Mouse (Mus musculus) forebrain, embryonic 10.5 days (tissue): Measurements from ENCODE around the gene Gm21958. TPM values are rescaled to one million over a fixed set of nuclear protein-coding genes. Genes with fewer than 3 reads are reported as not detected.

Source experiments
- DNase-seq: peaks from one replicate; pipeline ENCODE4 v3.0.0-alpha.2; 2017; ENCODE audit warnings: low spot score; ENCODE audit errors: extremely low spot score
- H3K27ac ChIP-seq: fragments of 300-500 bp; sonication (generic); 2 replicates; pipeline ENCODE4 v1.5.1; 2016; ENCODE audit warnings: mild to moderate bottlenecking
- H3K27me3 ChIP-seq: fragments of 300-500 bp; sonication (generic); 2 replicates; pipeline ENCODE4 v1.6.1; 2016; ENCODE audit warnings: mild to moderate bottlenecking; ENCODE audit not compliant: poor library complexity, severe bottlenecking
- H3K36me3 ChIP-seq: fragments of 300-500 bp; sonication (generic); replicated peaks from 2 replicates; pipeline ENCODE4 v1.6.1; 2016; ENCODE audit warnings: mild to moderate bottlenecking, moderate library complexity
- H3K4me1 ChIP-seq: fragments of 300-500 bp; sonication (generic); 2 replicates; pipeline ENCODE4 v1.6.1; 2016
- H3K4me3 ChIP-seq: fragments of 300-500 bp; sonication (generic); 2 replicates; pipeline ENCODE4 v1.5.1; 2016; ENCODE audit warnings: mild to moderate bottlenecking, moderate library complexity
- H3K9me3 ChIP-seq: fragments of 300-500 bp; sonication (generic); 2 replicates; pipeline ENCODE4 v1.6.1; 2016; ENCODE audit warnings: mild to moderate bottlenecking, moderate library complexity
- WGBS: fragments of 180-500 bp; shearing (Covaris S2); methylation state at CpG from one replicate; pipeline ENCODE4 v1.1.7; 2016; 5-methylcytosine and 5-hydroxymethylcytosine counted together
- polyA plus RNA-seq: library from polyadenylated mRNA; unstranded; fragments of >200 nt; fragmentation: Nextera tagmentation; extraction: Ambion mirVana; gene quantifications from 2 replicates; pipeline ENCODE4 v1.2.1, GENCODE M21; 2016

Gene Gm21958
- polyA plus RNA-seq, 1 experiment from 2014 or later = 0.47 TPM

- DNase-seq = peak; percentile 92
- H3K27me3 ChIP-seq = no peaks in the 10 kb centered on the region
- H3K27ac ChIP-seq = peak within 1 kb of the TSS; percentile 98
- H3K9me3 ChIP-seq = no peaks in the 10 kb centered on the region
- peaks cover 61% of the 10 kb centered on the region for H3K36me3 ChIP-seq
- WGBS = 1% methylated on average over 61 of the region's 65 CpGs
- peaks cover 14% of the 10 kb centered on the region for H3K4me1 ChIP-seq
- H3K4me3 ChIP-seq = peak within 1 kb of the TSS; percentile 96
These were observed 21.3 kb upstream of the Gm21958 start, which contains the start of the genes Exosc8 and Alg5 for GRCm38 (mm10) chr3:54735247-54736046. Exosc8 (minus strand) TSS chr3:54735393. Alg5 (plus strand) TSS chr3:54735539.

DNA sequence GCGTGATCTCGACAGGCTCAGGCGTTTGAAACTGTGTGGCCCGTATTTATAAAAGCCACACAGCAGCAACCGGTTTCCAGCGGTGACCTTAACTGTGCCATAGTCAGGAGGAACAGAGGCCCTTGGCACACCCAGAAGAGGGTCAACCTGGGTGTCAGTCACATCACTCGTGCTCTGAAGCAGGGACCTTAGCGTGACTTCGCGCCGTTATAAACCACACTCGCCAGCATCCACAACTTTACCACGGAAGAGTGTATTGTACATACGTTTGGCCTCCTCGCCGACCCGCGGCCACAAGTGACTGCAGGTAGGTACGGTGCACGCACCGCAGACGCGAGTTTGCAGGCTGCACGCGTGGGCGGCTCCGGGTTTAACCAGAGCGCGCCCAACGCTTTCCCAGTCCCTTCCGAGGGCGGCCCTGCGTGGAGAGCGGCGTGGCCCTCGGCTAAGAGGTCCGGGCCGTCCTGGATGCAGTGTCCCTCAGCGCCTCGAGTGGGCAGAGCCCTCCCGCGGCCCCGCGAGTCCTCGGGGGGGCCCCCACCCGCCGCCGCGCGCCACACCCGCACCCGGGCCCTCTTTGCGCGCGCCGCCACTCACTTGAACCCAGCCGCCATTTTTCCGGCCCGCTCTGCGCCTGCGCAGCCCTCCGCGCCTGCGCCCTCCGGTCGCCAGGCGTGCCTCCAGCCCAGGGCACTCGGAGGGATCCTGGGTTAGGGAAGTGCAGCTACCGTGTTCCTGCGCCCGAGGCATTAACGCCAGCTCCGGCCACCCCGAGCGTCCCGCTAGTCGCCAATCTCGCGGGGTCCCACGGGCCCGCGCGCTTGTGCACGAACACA lies 20.5 kb upstream of the Gm21958 start:
- WGBS = under 1% methylated on average over 84 of the region's 84 CpGs
- Histone ChIP-seq H3K4me1 (peaks cover 14% of the 10 kb centered on the region), H3K36me3 (peaks cover 61% of the 10 kb centered on the region), H3K27me3 (no peaks in the 10 kb centered on the region), H3K9me3 (no peaks in the 10 kb centered on the region), H3K4me3 (peak overlapping the region; percentile 96), H3K27ac (peak overlapping the region; percentile 98)
- peak; percentile 91 for DNase-seq

- Histone ChIP-seq H3K27ac (no peak overlapping the region), H3K9me3 (no peaks in the 10 kb centered on the region), H3K36me3 (peaks cover 62% of the 10 kb centered on the region), H3K27me3 (no peaks in the 10 kb centered on the region), H3K4me3 (no peak overlapping the region), H3K4me1 (peaks cover 14% of the 10 kb centered on the region)
- DNase-seq = no peak
- WGBS = 97% methylated on average over 4 of the region's 4 CpGs
These were observed 18.2 kb upstream of the Gm21958 start for GRCm38 (mm10) chr3:54732371-54732770.

DNA sequence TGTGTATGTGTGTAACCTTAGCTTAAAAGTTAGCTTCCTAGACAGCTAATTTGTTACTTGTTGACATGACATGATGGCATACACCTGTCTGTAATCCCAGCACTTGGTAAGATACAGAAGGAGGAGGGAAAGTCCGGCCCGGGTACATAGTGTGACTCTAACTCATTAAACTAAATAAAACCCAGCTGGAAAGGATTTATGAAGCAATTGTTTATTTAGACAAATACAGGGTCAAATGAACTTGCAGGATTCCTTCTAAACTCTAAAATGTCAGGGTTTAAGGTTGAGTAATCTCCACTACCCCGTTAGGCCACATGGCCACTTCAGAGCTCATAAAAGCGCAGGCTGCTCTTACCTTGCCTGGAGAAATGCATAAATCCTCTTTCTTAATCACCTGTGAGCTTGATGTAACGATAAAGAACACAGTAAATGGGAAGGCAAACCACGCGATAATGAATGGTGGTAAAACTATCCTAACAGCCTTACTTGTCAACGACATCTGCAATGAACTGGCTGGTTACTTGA lies 17.5 kb upstream of the Gm21958 start:
- H3K27me3 ChIP-seq = no peaks in the 10 kb centered on the region
- H3K4me1 ChIP-seq = peaks cover 14% of the 10 kb centered on the region
- H3K4me3 ChIP-seq = no peak overlapping the region
- H3K9me3 ChIP-seq = no peaks in the 10 kb centered on the region
- peaks cover 68% of the 10 kb centered on the region for H3K36me3 ChIP-seq
- H3K27ac ChIP-seq = no peak overlapping the region
- 93% methylated on average over 8 of the region's 8 CpGs for WGBS
- no peak for DNase-seq

DNA sequence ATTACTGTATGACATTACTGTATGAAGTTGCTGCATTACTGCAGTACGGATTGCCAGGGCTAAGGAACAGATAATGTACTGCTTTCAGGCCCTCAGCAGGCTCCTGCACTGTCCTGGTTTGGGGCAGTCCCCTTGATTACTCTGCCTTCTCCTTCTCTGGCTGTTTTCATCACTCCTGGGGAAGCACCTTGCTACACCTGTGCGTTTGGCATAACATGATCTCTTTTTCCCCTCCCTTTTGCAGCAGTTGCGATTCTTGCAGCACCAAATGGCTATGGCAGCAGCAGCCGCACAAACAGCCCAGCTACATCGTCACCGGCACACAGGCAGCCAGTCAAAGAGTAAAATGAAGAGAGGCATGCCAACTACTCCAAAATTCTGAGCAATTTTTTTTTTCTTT lies 13.9 kb upstream of the Gm21958 start:
- Histone ChIP-seq H3K9me3 (no peaks in the 10 kb centered on the region), H3K36me3 (peaks cover 97% of the 10 kb centered on the region), H3K27ac (no peak overlapping the region), H3K4me1 (no peaks in the 10 kb centered on the region), H3K27me3 (no peaks in the 10 kb centered on the region), H3K4me3 (no peak overlapping the region)
- WGBS = 89% methylated on average over 6 of the region's 6 CpGs
- DNase-seq = no peak

GRCm38 (mm10) chr3:54727588-54727987 lies 13.4 kb upstream of the Gm21958 start:
- DNase-seq = no peak
- Histone ChIP-seq H3K27ac (no peak overlapping the region), H3K27me3 (no peaks in the 10 kb centered on the region), H3K9me3 (no peaks in the 10 kb centered on the region), H3K4me1 (no peaks in the 10 kb centered on the region), H3K4me3 (no peak overlapping the region), H3K36me3 (peaks cover 97% of the 10 kb centered on the region)
- WGBS = 98% methylated on average over 2 of the region's 2 CpGs

DNA sequence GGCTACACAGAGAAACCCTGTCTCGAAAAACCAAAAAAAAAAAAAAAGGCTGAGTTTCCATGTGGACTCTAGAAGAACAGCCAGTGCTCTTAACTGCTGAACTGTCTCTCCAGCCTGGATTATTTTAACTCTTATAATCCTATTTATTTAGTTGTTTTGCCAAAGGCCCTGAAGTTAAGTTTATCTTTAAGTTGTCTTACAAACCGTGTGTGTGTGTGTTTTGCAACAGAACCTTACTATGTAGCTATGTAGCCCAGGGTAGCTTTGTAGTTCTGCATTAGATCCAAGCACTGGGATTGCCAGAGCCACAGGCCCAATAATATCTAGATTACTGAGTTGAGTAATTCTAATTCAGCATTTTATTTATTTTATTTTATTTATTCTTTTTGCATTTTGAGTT lies 11.2 kb upstream of the Gm21958 start:
- Histone ChIP-seq H3K4me1 (no peaks in the 10 kb centered on the region), H3K9me3 (no peaks in the 10 kb centered on the region), H3K27ac (no peak overlapping the region), H3K4me3 (no peak overlapping the region), H3K27me3 (no peaks in the 10 kb centered on the region), H3K36me3 (peaks cover 97% of the 10 kb centered on the region)
- WGBS = 85% methylated on average over 2 of the region's 2 CpGs
- no peak for DNase-seq

DNA sequence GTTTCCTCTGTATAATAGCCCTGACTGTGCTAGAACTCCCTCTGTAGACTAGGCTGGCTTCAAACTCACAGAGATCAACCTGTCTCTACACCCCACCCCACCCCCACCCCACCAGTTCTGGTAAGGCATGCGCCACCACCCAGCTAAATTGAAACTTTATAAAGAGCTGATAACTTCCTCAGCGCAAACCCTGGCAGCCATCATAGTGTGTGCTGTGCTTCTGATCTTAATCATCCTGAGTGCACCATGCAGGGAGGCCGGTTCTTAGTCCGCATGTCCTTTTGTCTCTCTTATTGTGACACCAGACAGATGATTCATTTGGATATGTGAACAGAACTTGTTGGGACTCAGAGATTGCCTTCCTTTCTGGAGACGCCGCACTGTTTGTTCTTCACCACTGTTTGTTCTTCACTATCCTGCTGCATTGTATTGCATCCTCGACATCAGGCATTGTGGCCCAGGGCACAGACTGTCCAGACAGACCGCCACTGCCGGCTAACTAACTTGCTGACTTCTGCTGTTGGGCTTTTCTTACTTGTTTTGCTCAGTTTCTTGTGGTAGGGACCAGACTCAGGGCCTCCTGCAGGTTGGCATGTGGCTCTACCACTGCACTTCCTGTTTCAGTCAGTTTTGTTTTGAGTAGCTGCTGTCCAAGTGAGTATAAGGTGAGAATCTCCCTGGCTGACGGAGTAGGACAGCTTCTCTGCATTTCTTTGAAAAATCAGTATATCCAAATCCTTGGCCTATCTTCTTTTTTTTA lies 9.8 kb upstream of the Gm21958 start:
- Histone ChIP-seq H3K27ac (no peak overlapping the region), H3K9me3 (no peaks in the 10 kb centered on the region), H3K4me1 (no peaks in the 10 kb centered on the region), H3K4me3 (no peak overlapping the region), H3K27me3 (no peaks in the 10 kb centered on the region), H3K36me3 (peaks cover 95% of the 10 kb centered on the region)
- 90% methylated on average over 10 of the region's 10 CpGs for WGBS
- no peak for DNase-seq

- DNase-seq = no peak
- H3K36me3 ChIP-seq = peaks cover 97% of the 10 kb centered on the region
- no peak overlapping the region for H3K4me3 ChIP-seq
- no peaks in the 10 kb centered on the region for H3K9me3 ChIP-seq
- no peak overlapping the region for H3K27ac ChIP-seq
- WGBS = 74% methylated on average over 3 of the region's 3 CpGs
- H3K27me3 ChIP-seq = no peaks in the 10 kb centered on the region
- no peaks in the 10 kb centered on the region for H3K4me1 ChIP-seq
These were observed 4.8 kb upstream of the Gm21958 start for GRCm38 (mm10) chr3:54718947-54719346.

DNA sequence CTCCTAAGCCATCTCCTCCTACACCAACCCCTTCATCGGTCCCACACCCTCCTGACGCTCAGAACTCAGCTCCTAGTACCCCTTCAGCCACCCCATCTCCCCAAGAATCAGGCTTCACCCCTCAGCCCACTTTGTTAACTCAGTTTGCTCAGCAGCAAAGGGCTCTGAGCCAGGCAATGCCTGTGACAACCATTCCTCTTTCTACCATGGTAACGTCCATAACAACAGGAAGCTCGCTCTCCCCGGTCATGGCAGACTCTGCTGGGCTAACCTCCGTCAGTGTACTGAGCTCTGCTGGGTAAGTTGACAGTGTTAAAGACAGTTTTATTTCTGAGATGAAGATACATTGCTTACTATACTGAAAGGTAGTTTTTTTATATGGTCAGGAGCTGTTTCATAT lies 3.2 kb upstream of the Gm21958 start:
- Histone ChIP-seq H3K27ac (no peak overlapping the region), H3K4me3 (no peak overlapping the region), H3K36me3 (peaks cover 97% of the 10 kb centered on the region), H3K9me3 (no peaks in the 10 kb centered on the region), H3K4me1 (no peaks in the 10 kb centered on the region), H3K27me3 (no peaks in the 10 kb centered on the region)
- WGBS = 93% methylated on average over 6 of the region's 6 CpGs
- DNase-seq = no peak

DNA sequence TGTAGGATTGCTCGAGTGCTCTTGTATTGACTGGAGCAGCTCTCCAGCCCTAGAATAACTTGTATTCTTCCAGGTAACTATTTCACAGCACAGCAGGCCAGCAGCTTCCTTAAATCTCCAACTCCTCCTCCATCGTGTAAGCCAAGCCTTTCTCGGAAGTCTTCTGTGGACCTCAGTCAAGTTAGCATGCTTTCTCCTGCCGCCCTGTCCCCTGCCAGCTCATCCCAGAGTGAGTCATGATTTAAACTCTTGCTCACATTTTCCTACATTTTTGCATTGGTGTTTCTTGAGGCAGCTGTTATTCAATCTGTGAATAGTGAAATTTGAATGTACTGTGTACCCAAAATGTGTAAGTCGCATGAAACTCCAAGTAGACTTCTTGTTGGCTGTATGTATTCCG lies 1.3 kb upstream of the Gm21958 start:
- Histone ChIP-seq H3K27me3 (no peaks in the 10 kb centered on the region), H3K27ac (no peak overlapping the region), H3K4me1 (no peaks in the 10 kb centered on the region), H3K4me3 (no peak overlapping the region), H3K36me3 (peaks cover 97% of the 10 kb centered on the region), H3K9me3 (no peaks in the 10 kb centered on the region)
- 91% methylated on average over 6 of the region's 6 CpGs for WGBS
- DNase-seq = no peak

GRCm38 (mm10) chr3:54708972-54709371 lies 5.2 kb downstream of the Gm21958 start:
- H3K9me3 ChIP-seq = no peaks in the 10 kb centered on the region
- H3K4me3 ChIP-seq = no peak overlapping the region
- H3K36me3 ChIP-seq = peaks cover 97% of the 10 kb centered on the region
- 89% methylated on average over 9 of the region's 9 CpGs for WGBS
- no peaks in the 10 kb centered on the region for H3K27me3 ChIP-seq
- DNase-seq = no peak
- H3K4me1 ChIP-seq = no peaks in the 10 kb centered on the region
- no peak overlapping the region for H3K27ac ChIP-seq
